Mouse (Mus musculus): ENCODE results near the gene Fbxl4.
"Not testable (repeated sequence)": the region's sequence is repeated elsewhere in the genome, so short reads cannot be mapped to it uniquely, and the experiment has no call there.

Gene Fbxl4

DNA sequence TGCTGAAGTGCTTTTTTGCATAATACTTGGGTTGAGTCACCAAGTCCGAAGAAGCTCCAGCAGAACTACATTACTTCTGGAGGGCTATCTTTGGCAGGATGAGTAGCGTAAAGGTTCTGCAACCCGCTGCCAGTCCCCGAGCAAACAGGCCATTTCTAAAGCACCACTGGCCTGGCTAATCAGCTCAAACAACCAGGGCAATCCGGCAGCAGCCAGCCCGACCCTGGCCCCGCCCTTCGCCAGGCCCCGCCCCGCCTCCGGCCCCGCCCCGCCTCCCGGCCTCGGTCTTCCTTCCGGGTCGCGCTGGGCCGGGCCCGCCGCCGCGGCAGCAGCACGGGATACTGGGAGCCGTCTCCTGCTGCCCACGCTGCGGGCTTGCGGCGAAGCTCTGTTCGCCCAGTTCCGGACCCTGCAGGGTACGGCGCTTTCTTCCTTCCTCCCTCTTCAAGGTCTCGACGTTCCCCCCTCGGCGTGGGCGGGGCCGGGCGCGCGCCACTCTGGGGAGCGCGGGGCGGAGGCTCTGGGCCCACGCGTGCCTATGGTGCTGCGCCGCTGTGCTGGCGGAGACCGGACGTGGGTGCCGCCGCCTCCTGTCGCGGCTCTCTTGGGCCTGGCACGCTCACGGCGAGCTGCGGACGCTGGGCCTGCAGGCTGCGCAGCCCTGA lies at the start of gene Fbxl4:
Gene Fbxl4 (plus strand): TSS at position 278 of the 665 bp plus-strand sequence.
- DNase-seq (ENCODE audit: low read depth, low spot score), result peak; percentile 93

DNA sequence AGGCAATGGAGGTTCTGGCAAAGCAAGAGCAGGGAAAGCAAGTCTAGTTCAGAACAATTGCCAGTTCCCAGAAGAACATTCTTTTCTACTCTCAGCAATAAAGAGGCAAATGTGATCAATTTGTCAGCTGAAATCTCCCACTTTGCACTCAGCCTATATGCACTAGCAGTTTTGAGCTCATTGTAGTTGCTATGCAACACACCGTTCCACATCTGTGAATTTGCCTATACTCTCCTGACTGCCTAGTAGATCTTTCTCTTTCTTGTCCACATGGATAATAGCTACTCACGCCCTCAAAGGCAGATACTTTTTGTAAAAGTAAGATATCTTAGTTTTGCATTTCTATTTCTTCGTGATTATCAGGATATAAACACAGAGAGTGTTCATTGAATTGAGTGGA lies 42.8 kb upstream of the Fbxl4 start:
- DNase-seq (ENCODE audit: low read depth, low spot score), result peak; percentile 5

DNA sequence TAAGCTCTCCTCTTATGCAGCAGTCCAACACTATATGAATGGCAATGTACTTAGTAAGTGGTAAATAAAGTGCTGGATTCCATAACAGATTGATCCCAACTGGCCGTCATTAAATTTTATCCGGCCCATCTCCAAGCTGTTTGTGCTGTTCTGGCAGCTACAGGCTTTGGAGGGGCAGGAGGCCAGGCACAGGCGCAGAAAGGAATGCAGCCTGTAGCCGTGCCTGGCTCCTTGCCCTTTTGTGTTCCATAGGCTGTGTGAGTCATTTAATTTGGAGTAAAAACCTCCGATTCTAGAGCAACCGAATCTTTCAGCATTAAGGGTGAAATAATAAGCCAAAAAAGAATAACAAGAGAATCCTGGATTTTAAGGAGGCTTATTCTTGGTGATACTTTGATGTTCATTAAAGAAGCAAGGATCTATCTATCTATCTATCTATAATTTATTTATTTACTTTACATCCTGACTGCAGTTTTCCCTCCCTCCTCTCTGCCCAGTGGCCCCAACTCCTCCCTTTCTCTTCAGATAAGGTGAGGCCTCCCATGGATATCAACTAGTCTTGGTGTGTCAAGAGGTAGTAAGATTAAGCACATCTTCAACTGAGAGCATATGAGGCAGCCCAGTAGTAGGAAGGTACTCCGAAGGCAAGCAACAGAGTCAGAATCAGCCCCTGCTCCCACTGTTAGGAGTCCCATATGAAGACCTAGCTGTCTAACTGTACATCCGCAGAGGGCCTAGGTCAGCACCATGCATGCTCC lies 14.3 kb upstream of the Fbxl4 start:
- DNase-seq (ENCODE audit: low read depth, low spot score), result peak; percentile 29

DNA sequence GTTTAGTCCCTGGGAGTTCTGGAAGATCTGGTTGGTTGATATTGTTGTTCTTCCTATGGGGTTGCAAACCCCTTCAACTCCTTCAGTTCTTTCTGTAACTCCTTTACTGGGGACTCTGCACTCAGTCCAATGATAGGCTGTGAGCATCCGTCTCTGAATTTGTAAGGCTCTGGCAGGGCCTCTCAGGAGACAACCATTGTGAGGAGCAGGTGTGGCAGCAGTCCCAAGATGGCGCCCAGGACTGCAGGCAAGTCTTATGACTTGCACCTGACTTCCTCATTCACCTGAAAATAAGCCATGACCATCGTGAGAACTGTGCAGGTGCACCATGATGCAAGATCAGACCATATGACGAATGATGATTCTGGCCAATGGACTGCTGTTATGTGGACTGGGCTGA lies 8.3 kb upstream of the Fbxl4 start:
- not testable (repeated sequence) for DNase-seq (ENCODE audit: low read depth, low spot score)

DNA sequence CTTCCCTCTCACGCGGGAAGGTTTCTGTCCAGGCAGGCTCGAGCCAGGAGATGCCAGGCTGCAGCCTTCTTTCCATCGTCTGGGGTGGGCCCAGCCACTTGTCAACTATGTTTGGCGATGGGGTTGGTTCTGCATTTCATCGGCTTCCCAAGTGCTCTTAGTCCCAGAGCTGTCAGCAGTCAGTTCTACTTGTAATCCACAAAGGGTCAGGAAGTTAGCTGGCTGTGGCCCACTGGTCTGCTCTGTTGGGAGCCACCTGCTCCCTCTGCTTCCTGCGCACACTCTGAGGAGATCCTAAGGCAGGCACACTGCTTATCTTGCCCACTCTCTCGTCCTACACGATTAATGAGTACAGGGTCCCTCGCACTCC lies 573 bp downstream of the Fbxl4 start:
- DNase-seq (ENCODE audit: low read depth, low spot score), result no peak

DNA sequence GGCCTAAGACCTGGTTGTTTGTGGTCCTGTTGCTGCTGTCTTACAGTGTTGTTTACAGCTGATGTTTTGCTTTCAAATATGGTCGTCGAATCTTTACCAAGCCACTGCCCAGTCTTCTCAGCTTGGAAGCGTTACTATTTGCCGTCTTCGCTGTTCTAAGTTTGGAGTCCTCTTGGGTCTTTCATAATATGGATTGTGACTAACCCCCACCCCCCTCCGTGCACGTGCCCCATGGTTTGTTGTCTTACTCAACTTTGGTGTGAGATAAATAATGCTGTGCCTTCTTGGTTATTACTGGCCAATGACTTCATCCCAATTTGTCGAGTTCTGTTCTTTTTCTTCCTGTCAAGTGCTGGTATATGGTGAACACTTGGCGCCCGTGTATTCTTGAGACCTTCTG lies 1.1 kb downstream of the Fbxl4 start:
- DNase-seq (ENCODE audit: low read depth, low spot score), result no peak

DNA sequence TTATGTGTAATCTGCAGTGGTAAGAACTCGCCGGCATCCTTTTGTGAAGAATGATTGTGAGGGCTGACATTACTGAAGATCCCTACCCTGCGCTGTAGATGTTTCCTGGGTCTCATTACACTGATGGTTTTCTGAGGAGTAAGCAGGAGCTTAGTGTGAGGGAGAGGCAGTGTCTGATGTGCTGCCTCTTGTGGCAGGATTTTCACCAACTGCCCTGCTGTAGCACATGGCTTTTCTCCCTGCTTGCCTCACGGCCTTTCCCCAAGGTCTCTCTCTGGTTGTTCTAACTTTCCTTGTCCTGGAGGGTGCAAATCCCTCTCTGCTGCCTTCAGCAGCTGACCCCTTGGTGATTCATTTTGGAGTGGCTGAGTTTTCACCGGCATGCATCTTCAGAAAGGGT lies 10.0 kb downstream of the Fbxl4 start:
- peak; percentile 53 for DNase-seq (ENCODE audit: low read depth, low spot score)

DNA sequence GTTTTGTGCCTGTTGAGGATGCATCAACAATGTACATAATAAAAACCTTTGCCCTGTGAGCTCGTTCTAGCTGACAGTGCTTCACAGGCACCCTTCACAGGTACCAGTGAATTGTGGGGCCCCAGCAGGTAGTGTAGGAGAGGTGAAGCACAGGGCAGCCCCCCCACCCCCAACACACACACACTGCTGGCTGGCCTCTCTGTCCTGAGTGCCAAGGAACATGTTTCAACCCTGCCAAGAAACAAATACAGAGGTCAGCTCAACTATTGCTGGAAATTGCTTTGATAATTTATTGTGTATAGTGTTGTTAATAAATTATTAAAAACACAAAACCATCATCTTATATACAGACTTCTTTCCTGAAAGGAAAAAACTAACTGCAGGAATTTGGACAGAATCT lies 21.2 kb downstream of the Fbxl4 start:
- no peak for DNase-seq (ENCODE audit: low read depth, low spot score)

DNA sequence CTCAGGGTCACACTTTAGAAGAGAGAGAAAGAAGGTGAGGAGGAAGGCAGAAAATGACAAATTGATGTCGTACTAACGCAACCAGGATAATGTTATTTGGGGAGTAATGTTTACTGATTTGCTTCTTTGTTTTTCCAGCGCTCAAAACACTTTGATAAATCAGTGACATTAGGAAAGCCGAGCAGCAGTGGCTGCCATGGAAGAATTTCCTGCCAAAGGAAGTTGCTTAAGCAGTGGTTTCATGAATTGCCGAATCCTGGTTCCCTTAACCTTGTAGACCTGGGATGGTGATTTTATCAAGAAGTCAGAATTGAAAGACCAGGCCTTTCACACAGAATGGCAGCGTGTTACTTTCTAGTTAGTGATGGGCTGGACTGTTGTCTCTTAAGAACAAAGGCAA lies 23.3 kb downstream of the Fbxl4 start:
- no peak for DNase-seq (ENCODE audit: low read depth, low spot score)

DNA sequence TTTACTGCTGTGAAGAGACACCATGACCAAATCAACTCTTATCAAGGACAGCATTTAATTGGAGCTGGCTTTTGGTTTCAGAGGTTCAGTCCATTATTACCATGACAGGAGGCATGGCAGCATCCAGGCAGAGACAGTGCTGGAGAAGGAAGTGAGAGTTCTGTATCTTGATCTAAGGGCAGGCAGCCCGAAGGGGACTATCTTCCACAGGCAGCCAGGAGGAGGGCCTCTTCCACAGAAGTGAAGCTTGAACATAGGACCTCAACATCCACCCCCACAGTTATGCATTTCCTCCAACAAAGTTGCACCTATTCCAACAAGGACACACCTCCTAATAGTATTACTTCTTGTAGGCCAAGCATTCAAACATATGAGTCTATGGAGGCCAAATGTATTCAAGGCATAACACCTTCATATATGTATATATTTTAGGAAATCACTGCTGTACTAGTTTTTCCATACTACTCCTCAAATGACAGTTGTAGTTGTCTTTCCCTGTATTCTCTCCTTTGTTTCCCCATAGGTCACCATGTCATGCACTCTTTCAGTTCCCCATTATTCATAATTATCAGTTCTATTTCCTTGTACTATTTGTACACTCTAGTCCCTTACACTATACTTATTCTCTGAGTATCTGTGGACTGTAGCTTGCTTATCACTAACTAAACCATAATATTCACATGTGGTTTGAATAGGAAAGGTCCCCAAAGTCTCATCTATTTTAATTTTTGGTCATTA lies 26.4 kb downstream of the Fbxl4 start:
- DNase-seq (ENCODE audit: low read depth, low spot score), result no peak

DNA sequence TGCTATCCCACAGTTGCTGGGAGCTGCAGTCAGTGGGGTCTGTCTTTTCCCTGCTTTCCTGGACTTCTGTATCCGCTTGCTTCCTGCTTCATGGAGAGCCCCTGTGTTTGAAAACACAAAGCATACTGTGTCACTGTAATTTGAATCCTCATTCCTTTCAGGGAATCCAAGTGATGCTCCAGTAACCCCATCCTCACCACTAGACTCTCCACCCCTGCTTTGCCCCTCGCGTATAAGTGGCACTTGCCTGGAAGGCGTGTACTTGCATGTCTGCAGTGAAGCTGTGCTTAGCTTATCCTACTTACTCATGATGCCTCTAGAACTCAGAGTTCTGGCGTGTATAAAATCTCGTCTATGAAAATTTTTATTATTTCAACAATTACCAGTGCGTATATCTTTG lies 32.7 kb downstream of the Fbxl4 start:
- no peak for DNase-seq (ENCODE audit: low read depth, low spot score)

DNA sequence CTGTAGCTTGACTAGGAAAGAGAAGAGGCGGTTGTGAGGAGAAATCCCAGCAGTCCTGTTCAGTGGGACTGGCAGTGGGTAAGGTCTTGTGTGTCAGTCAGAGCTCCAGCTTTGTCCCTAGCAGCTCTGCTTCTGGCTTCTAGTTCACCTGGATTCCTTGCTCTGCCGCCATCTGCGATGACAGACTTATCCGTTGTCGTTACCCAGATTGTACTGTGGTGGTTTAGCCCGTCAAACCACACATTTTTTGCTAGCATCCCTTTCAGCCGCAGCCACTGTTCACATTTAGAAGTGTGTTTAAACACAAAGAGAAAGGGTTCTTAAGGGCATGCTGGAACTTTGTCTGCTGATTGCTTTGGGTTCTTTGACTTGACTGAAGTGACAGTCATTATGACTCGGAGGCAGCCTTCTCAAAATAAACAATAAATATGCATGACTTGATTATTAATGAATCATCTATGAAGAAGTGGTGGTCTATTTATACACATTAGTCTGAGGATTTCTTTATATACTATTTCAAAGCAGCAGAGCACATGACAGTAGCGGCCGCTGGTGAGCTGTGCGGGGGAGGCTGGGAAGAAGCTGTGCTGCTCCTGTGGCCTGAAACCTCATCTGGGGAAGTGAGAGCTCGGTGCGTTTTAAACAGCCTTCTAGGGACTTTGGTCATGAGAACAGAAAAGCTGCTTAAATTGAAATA lies 35.6 kb downstream of the Fbxl4 start:
- DNase-seq (ENCODE audit: low read depth, low spot score), result peak; percentile 68

DNA sequence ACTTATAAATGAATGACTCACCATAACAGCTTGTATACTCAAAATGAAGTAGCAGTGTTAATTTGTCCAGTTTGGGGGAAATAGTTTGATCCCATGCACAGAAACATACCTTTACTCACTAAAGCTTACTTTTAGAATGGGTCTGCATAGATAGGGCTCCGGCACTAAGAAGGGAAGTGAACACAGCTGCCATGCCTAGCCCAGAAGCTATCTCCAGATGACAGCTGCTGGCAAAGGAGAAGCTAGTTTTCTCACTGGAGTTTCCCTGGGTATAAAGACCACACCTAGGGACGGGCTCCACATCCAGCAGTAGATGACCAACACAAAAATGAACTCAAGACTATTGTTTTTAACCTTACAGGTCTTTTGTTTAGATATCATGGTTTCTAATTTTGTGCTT lies 38.1 kb downstream of the Fbxl4 start:
- no peak for DNase-seq (ENCODE audit: low read depth, low spot score)

DNA sequence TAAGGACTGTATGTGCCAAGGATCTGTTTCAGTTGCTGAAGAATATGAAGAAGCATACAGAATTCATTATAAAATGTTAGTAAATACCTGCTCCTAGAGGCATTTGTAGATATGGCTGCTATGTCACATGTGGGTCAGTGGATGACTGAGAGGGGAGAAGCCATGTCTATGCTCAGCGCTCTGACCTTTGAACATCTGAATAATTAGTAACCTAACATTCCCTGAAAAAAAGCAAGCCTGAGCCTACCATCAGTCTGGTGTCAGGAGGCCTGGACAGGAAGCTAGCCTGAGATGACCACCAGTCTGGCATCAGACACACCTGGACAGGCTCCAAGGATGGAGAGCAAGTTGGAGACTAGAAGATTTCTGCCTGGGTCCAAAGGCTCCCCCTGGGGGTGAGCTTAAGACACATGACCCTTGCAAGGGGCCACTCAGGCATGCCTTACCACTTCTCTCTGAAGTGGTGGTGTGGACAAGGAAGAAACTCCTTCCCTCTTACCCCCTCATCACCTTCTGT lies 39.2 kb downstream of the Fbxl4 start:
- DNase-seq (ENCODE audit: low read depth, low spot score), result no peak

DNA sequence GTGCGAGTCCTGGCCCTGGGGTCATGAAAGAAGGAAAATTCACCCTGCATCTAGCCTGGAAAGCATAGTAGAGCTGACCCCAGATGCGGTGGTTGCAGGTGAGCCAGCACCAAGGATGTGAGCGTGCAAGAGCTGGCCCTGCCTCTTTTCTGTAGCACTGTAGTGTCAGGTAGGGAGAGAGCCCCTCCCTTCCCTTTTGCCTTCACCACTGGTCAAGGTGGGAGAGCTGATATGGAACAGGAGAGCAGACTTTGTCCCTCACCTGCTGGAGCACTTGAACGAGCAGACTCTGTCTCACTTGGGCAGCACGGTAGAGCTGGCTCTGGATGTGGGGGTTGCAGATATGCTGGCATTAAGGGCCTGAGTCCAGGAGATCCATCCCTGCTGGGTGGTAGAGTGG lies 39.7 kb downstream of the Fbxl4 start:
- no peak for DNase-seq (ENCODE audit: low read depth, low spot score)

DNA sequence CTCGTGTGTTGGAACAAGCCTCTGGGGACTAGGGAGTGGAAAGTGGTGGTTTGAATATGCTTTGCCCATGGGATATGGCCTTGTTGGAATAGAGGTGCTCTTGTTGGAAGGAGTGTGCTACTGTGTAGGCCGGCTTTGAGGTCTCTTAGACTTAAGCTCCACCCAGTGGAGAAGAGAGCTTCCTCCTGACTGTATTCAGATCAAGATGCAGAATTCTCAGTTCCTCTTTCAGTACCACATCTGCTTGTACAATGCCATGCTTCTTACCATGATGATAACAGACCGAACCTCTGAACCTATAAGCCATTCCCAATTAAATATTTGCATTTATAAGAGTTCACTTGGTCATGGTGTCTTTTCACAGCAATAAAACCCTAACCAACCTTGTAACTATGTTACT lies 44.7 kb downstream of the Fbxl4 start:
- DNase-seq (ENCODE audit: low read depth, low spot score), result no peak

DNA sequence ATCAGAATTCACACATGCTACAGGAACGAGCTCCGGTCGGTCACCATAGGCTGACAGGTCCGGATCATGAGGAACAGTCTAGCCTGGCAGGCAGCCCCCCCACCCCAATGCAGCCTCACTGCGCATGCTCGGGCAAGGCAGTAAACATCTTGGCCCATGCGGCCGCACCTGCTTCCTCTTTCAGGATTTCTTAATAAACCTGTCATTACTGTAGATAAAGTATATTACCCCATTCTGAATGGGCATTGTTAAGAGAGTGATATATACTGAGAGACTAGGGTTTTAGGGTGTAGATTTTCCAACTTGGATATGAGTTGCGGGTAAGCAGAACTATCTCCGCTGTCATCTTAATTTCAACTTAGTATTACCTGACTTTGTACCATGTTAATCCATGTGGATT lies 45.6 kb downstream of the Fbxl4 start:
- no peak for DNase-seq (ENCODE audit: low read depth, low spot score)

DNA sequence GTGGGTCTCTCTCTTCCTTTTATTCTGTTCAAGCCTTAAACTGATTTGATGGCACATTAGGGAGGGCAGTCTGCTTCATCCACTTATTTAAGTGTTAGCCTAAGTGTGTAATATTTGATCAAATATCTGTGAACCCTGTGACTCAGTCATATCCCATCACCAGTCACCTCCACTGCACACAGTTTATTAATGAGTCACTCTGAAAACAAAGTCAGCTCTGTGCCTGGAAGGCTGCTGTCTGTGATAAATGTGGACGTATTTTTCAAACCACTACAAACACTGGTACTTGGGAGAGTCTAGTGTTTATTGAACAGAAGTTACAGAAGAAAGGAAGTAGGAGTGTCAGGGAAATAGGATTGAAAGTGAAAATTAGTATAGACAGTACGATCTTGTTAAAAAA lies 63.3 kb downstream of the Fbxl4 start:
- no peak for DNase-seq (ENCODE audit: low read depth, low spot score)

DNA sequence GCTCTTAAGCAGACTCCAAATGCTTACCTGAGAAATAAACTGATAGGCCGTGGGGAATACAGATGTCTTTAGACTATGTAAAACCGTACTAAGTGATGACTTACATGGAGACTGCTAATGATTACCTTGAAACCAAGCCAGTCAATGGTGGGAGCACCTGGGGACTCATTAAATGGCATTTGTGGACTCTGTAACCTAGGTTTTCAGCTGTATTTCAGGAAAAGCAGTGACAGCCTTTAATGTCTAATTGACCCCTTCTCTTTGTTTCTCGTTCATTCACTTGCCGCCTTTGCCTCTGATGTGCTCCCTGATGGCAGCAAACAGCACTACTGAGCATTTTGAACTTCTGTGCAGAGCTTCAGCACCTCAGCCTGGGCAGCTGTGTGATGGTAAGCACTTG lies 65.1 kb downstream of the Fbxl4 start:
- DNase-seq (ENCODE audit: low read depth, low spot score), result no peak

DNA sequence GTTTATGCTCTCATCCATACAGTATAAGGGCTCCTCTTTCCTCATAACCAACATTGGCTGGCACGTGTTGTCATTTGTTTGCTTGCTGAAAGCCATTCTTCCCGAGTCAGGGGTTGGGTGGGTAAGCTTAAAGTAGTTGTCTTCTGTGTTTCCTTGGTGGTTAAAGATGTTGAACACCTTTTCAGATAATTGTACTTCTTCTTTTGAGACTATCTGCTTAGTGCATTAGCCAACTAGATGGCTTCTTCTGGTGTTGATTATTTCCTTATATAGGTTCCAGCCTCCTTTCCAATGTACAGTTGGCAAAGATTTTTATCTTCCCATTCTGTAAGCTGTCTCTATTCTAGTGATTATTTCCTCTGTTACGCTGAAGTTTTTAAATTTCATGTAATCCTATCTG lies 70.8 kb downstream of the Fbxl4 start:
- DNase-seq (ENCODE audit: low read depth, low spot score), result no peak

DNA sequence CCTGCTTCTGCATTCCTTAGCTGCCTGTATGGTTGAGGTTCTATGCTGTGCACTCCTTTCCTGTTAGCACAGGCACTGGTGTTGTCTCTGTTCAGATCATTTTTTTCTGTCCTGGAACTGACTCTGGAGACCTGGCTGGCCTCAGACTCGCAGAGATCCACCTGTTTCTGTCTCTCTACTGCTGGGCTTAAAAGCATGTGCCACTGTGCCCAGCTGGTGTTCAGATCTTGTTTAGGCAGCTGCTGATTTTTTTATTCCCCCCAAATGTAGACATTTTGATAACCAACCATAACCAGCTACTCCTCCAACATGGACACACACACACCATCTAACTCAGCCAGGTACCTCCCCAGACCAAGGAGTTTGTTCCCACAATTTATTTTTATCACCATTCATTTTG lies 112.2 kb downstream of the Fbxl4 start:
- no peak for DNase-seq (ENCODE audit: low read depth, low spot score)

All from brain, adult 2 months (tissue).